Mouse (Mus musculus) embryonic fibroblast, embryonic 13.5 days (primary cell): Measurements from ENCODE around the gene Hes5. TPM values are rescaled to one million over a fixed set of nuclear protein-coding genes. Genes with fewer than 3 reads are reported as not detected.

Source experiments
- H3K27ac ChIP-seq: 2 replicates; pipeline ENCODE4 v1.5.1; 2012; ENCODE audit warnings: low read length, control low read depth, inconsistent platforms; ENCODE audit not compliant: insufficient read depth
- H3K4me1 ChIP-seq: 2 replicates; pipeline ENCODE4 v1.6.1; 2011; ENCODE audit warnings: low read length; ENCODE audit not compliant: control insufficient read depth, insufficient read depth
- H3K4me3 ChIP-seq: 2 replicates; pipeline ENCODE4 v1.5.1; 2011; ENCODE audit warnings: mild to moderate bottlenecking, control low read depth, low read length; ENCODE audit not compliant: insufficient read depth
- CTCF ChIP-seq: IDR thresholded peaks from 2 replicates; pipeline ENCODE4 v1.5.1; 2011; ENCODE audit warnings: mild to moderate bottlenecking, control low read depth, low read length, moderate library complexity, borderline replicate concordance; ENCODE audit not compliant: insufficient read depth
- POLR2A ChIP-seq: IDR thresholded peaks from 2 replicates; pipeline ENCODE4 v1.6.1; 2011; ENCODE audit warnings: low read depth, mild to moderate bottlenecking, control low read depth, low read length, moderate library complexity
- polyA plus RNA-seq: library from polyadenylated mRNA; stranded (reverse); fragments of >200 nt; gene quantifications from 2 replicates; pipeline ENCODE4 v1.2.4, GENCODE M21; 2011; ENCODE audit warnings: low read depth; ENCODE audit not compliant: missing spikeins, insufficient read length

Hes5 gene
- polyA plus RNA-seq, 1 experiment: not detected

DNA sequence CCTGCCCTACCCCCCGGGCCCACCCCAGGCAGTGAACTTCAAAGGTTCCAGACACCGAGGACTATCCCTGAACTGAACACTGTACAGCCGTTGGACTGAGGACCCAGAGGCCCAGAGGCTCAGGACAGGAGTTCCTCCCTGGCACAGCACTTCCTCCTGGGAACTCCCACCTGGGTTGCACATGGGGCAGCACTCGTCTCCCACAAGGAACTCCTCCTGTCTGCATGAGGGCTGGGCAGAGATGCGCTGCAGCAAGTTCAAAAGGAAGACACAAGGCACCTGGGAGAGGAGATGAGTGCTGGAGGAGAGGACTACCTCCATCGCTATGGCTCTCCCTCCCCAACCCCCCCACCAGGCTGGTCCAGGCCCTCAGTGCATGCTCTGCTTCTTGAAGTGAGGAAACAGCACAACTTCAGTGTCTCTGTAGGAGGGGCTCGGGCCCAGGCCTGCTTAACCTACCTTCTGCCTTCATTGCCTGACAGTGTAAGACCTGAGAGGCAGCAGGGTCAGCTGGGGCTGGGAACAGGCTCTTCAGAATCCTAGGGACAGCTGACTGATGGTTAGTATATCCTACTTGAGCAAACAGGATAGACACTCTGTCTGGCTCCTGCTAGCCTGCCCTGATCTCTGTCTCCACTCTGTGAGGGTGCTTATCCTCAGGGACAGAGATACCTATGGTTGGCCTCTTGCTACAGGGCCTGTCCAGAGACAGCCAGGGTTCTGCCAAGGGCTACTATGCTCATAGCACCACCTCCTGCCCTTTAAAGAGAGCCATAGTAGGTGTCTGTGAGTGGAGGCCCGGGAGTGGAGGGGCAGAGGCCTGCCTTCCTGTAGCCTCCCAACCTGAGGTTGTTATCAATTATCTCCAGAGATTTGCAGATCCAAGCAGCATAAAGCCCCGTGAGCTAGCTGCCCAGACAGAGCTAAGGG is 33.5 kb upstream of the Hes5 start:
- TF ChIP-seq CTCF (no peak), POLR2A (no peak)
- Histone ChIP-seq H3K4me3 (peak overlapping the region; percentile 15; the same call in 1 of the 2 replicates), H3K27ac (0 out of 2 replicates have a peak overlapping the region, but pooled peaks have one; percentile 8), H3K4me1 (no peaks in the 10 kb centered on the region)

DNA sequence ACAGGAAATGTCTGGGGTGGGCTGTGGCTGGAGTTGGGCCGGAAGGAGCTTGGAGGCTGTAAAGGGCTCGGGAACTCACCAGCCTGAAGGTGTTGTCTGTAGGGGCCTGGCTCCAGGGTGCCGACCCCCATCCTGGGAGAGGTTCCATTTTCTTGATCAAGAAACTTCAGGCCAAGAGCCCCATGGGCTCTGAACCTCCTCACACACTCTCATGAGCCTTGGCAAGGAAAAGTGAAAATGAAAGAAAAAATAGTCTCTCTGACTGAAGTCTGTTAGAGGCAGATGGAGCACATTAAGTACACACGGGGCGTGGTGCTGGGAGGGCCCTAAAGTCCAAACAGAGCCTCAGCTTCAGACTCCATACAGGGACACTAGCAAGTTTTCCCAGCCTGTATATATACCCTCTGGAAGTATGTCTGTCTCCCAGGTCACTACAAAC is 32.8 kb upstream of the Hes5 start:
- peak overlapping the region; percentile 15; the same call in 1 of the 2 replicates for H3K4me3 ChIP-seq
- TF ChIP-seq POLR2A (no peak), CTCF (no peak)
- H3K27ac ChIP-seq: 0 out of 2 replicates have a peak overlapping the region, but pooled peaks have one; percentile 12
- H3K4me1 ChIP-seq: no peaks in the 10 kb centered on the region

DNA sequence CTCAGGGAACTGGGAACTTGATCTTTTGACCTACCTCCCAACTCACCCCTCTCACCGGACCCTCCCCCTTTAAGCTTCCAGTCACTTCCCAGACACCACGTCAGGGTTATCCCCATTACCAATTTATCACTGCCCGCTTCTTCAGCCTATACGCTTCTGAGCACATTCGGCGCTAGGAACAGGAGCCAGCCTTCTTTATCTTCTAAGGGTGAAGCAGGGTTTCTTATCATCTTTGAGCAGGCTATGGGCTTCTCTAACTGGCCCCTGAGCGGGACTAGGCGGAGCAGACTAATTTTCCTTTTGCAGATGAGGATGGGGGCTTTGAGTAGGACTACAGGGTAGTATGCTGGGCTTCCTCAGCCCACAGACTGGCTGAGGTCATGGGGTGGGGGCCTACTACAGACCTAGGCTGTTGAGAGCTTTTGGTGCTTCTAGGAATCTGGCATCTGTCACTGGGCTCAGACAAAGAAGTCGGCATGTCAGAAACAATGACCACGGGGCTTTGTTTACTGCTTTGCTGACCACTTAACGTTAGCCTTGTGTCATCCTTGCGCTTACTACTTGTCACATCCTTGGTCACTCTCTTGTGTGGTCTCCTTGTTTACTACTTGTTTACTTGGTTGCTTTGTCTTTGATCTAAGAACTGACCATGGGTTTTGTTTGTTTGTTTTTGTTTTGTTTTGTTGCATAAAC is 32.2 kb upstream of the Hes5 start, which contains the start of gene Tnfrsf14:
TSS of gene Tnfrsf14 (minus strand) at position 169 of the 693 bp plus-strand sequence.
- Histone ChIP-seq H3K4me1 (no peaks in the 10 kb centered on the region), H3K4me3 (peak within 1 kb of the TSS; percentile 15; the same call in 1 of the 2 replicates), H3K27ac (0 out of 2 replicates have a peak within 1 kb of the TSS, but pooled peaks have one; percentile 12)
- TF ChIP-seq POLR2A (no peak), CTCF (no peak)

DNA sequence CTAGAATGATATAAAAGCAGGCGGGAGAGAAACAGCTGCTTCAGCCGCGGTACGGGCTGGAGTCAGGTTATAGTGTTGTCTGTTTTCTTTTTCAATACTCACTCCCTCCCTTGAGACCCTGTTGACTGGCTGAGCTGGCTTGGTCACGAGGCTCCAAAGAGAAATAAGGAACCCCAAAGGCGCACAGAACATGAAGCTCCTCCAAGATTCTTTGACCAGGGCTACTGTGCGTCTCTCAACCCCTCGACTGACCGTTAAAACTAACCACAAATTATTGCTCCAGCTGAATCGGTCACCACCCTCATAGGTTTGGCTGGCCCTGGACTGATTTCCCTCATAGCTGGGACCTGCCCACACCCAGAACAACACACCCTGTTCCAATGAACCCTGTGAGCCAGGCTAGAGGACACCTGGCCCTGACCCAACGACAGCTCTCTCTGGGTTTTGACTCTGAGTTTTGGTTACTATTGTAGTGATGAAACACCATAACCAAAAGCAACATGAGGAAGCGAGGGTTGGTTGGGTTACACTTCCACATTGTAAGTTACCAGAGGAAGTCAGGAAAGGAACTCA is 31.5 kb upstream of the Hes5 start:
- Histone ChIP-seq H3K27ac (no peak overlapping the region), H3K4me3 (no peak overlapping the region), H3K4me1 (no peaks in the 10 kb centered on the region)
- TF ChIP-seq CTCF (no peak), POLR2A (no peak)

DNA sequence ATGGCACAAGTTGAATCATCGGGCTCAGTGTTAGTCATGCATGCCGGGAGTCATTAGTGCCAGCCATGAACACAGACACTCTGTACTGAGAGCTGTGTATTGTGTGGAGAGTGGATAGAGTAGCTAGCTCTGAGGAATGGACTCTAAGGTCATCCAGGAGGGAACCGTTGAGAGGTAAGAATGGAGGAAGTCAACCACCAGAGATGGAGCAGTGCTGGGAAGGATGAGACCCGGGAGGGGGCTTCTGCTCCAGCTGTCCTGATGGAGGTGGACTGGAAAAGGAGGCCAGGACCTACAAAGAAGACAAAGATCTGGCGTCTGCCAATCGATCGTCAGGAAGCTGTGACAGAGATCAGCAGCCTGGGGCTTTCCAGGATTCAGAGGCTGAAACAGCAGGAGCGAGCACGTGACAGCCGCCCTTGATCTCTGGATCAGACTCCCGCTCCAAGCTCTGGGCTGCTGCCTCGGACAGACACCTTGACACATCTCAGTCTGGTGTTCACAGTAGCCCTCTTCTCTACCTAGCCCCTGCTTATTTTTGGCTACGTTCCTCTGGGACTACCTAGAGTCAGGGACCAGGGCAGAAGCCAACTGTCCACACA is 27.3 kb upstream of the Hes5 start:
- H3K27ac ChIP-seq: no peak overlapping the region
- H3K4me1 ChIP-seq: no peaks in the 10 kb centered on the region
- no peak overlapping the region for H3K4me3 ChIP-seq
- TF ChIP-seq POLR2A (no peak), CTCF (no peak)

DNA sequence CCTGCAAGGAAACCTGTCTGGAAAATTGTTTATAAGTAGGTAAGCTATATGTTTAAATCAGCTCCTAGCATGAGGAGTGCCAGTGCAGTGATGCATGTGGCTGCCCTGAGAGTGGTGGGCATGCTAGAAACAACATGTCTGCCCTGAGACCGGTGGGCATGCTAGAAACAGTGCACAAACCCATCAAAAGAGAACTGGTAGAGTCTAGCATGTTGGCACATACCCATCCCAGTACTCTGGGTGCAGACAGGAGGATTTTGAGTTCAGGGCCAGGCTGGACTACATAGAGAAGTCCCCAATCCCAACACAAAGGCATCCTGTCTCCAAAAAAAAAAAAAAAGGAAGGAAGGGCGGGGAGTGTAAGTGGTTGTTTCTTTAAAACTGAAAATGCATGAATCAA is 25.9 kb upstream of the Hes5 start:
- TF ChIP-seq POLR2A: no peak
- TF ChIP-seq CTCF: no peak
- Histone ChIP-seq H3K4me1 (no peaks in the 10 kb centered on the region), H3K4me3 (no peak overlapping the region), H3K27ac (no peak overlapping the region)

DNA sequence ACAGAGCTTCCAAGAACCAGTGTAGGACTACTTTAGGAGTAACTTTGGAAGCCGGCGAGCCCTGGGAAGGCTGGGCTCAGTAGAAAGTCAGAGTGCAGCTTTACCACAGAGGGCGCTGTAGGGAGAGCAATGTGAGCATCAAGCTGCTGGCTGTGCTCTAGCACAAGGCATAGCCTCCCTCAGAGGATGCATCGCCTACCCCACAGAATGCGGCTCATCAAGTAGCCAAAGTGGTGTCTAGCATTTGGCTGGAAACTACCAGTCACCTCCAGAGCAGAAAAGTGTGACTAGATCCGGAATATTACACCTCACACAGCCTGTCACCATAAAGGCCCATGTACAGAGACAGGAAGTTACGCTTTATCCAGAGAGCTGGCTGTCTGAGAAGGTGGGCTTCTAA is 24.9 kb upstream of the Hes5 start:
- no peaks in the 10 kb centered on the region for H3K4me1 ChIP-seq
- no peak overlapping the region for H3K27ac ChIP-seq
- H3K4me3 ChIP-seq: no peak overlapping the region
- TF ChIP-seq POLR2A (no peak), CTCF (no peak)

DNA sequence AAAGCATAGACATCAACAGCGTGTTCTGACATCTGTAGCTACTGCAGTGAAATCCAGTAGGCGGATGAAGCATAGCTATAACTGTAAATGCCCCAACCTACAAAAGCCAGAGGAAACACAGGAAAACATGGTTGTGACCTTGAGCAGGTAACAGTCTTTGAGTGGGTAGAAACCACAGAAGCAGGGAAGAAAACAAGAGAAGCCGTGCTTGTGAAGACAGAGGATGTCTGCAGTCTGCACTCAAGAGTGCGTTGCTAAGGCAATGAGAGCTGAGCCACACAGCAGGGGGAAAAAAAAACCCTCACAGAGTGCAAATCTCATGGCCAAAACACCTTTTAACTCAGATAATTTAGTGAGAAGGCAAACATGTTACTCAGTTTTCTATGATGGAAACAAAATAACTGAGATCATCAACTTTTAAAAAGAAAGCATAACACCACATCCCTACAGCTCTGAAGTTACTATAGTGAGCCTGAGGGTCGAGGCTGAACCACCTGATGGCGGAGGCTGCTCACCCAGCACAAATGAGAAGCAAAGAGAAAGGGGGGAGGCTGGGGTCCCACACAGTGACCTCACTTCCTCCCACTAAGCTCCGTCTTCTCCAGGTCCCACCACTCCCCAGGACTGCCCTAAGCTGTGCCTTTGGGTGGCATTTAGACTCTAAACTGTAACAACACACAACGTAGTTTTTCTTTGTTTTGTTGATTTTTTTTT is 24.0 kb upstream of the Hes5 start:
- Histone ChIP-seq H3K4me1 (no peaks in the 10 kb centered on the region), H3K27ac (no peak overlapping the region), H3K4me3 (no peak overlapping the region)
- TF ChIP-seq POLR2A (no peak), CTCF (no peak)

DNA sequence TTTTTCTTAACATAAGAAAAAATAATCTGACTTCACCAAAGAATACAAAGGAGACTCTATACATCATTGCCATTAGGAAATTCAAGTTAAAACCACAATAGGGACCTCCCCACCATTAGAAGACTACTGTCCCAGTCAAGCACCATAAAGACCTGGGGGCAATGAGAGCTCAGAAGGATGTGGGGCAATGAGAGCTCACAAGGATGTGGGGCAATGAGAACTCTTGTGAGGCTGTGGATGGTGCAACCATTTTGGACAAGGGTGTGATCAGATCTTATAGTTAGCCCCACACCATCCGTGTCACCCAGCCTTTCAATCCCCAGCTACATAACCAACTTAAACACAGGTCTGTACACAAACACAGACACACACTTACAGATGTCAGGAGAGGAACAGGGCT is 23.0 kb upstream of the Hes5 start:
- Histone ChIP-seq H3K4me1 (no peaks in the 10 kb centered on the region), H3K27ac (no peak overlapping the region), H3K4me3 (no peak overlapping the region)
- TF ChIP-seq POLR2A: no peak
- TF ChIP-seq CTCF: no peak

DNA sequence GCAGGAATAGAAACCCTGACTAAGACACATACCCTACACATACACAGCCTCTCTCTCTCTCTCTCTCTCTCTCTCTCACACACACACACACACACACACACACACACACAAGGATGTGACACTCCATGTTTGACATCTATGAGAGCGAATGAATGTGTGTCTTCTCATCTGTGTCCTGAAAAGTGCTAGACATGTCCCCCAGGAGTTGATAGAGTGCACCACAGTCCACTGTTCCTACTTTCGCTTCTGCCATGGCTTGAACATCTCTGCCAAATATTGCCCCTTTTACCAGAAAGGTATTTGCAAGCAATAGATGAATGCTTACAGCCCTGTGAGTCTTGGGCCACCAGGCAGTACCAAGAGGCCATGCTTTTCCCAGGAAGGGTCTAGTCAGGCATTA is 20.6 kb upstream of the Hes5 start:
- no peaks in the 10 kb centered on the region for H3K4me1 ChIP-seq
- no peak overlapping the region for H3K27ac ChIP-seq
- TF ChIP-seq CTCF (no peak), POLR2A (no peak)
- H3K4me3 ChIP-seq: no peak overlapping the region
